Mouse (Mus musculus) C2C12 (cell line): ENCODE results near the gene Gfral. TPM values are rescaled to one million over a fixed set of nuclear protein-coding genes. Genes with fewer than 3 reads are reported as not detected.

Experiments
- H3K27me3 ChIP-seq: one replicate; pipeline ENCODE4 v1.6.1; 2011; ENCODE audit not compliant: control insufficient read depth, insufficient read depth, insufficient read length
- H3K36me3 ChIP-seq: one replicate; pipeline ENCODE4 v1.6.1; 2011; ENCODE audit not compliant: control insufficient read depth, insufficient read depth
- H3K4me3 ChIP-seq: one replicate; pipeline ENCODE4 v1.5.1; 2011; ENCODE audit warnings: mild to moderate bottlenecking, control low read depth; ENCODE audit not compliant: poor library complexity, insufficient read depth, severe bottlenecking
- H3K79me2 ChIP-seq: one replicate; pipeline ENCODE4 v1.6.1; 2011; ENCODE audit not compliant: control insufficient read depth, insufficient read depth
- H3K79me3 ChIP-seq: one replicate; pipeline ENCODE4 v1.6.1; 2011; ENCODE audit warnings: low read depth, control low read depth
- H3ac ChIP-seq: one replicate; pipeline ENCODE3; 2011; ENCODE audit warnings: low read depth; ENCODE audit not compliant: control insufficient read depth, insufficient read length
- CEBPB ChIP-seq: IDR thresholded peaks from one replicate; pipeline ENCODE4 v1.6.1; 2011; ENCODE audit warnings: low read depth, mild to moderate bottlenecking, control low read depth, moderate library complexity
- CTCF ChIP-seq: IDR thresholded peaks from one replicate; pipeline ENCODE4 v1.5.1; 2011; ENCODE audit not compliant: control insufficient read depth, insufficient read depth, insufficient read length
- FOSL1 ChIP-seq: IDR thresholded peaks from one replicate; pipeline ENCODE4 v1.8.0; 2011; ENCODE audit warnings: mild to moderate bottlenecking, low read length; ENCODE audit not compliant: poor library complexity, insufficient read depth, severe bottlenecking
- MAX ChIP-seq: IDR thresholded peaks from one replicate; pipeline ENCODE4 v1.6.1; 2011; ENCODE audit warnings: mild to moderate bottlenecking, control low read depth
- MYOD1 ChIP-seq: IDR thresholded peaks from one replicate; pipeline ENCODE4 v1.6.1; 2011; ENCODE audit warnings: low read depth; ENCODE audit not compliant: control insufficient read depth, insufficient read length
- MYOG ChIP-seq: IDR thresholded peaks from one replicate; pipeline ENCODE4 v1.6.1; 2011; ENCODE audit not compliant: control insufficient read depth, insufficient read length; ENCODE audit errors: extremely low read depth
- USF1 ChIP-seq: IDR thresholded peaks from one replicate; pipeline ENCODE4 v1.6.1; 2011; ENCODE audit warnings: low read depth, mild to moderate bottlenecking, control low read depth, moderate library complexity
- polyA plus RNA-seq: library from polyadenylated mRNA; unstranded; fragments of >200 nt; fragmentation: generic; extraction: Trizol; gene quantifications from one replicate; pipeline ENCODE4 v1.2.1, GENCODE M21; 2012; ENCODE audit warnings: missing spikeins

Gene Gfral
- polyA plus RNA-seq, 1 experiment, result not detected

DNA sequence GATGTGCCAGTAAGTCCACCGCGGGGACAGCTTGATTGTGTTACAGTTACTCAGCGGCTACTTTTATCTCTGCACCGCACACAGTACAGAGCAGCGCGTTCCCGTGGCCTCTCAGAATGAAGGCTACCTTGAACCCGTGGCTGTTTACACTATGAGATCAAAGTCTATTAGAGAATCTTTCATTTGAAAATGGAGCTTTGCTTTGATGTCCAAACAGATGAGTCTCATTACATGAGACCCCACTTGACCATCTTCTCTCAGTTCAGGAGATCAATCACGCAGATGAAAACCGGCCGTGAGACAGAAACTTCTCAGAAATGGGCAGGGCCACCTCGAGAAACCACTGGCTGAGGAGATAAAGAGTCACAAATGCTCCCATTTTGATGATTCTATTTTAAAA is 23.8 kb upstream of the Gfral start:
- H3ac ChIP-seq, result no peak overlapping the region
- no peak for TF ChIP-seq FOSL1
- no peak for TF ChIP-seq CEBPB
- no peak for TF ChIP-seq MAX
- TF ChIP-seq CTCF, result no peak
- no peak for TF ChIP-seq MYOG
- TF ChIP-seq USF1, result no peak
- no peak for TF ChIP-seq MYOD1
- no peak overlapping the region for H3K4me3 ChIP-seq
- no peaks in the 10 kb centered on the region for H3K79me3 ChIP-seq
- H3K27me3 ChIP-seq, result no peaks in the 10 kb centered on the region
- no peaks in the 10 kb centered on the region for H3K36me3 ChIP-seq
- H3K79me2 ChIP-seq, result no peaks in the 10 kb centered on the region

- H3K36me3 ChIP-seq, result no peaks in the 10 kb centered on the region
- H3K79me2 ChIP-seq, result no peaks in the 10 kb centered on the region
- TF ChIP-seq MYOD1 (no peak), MYOG (no peak), CTCF (peak; percentile 24), USF1 (no peak), CEBPB (no peak), FOSL1 (no peak), MAX (no peak)
- H3K4me3 ChIP-seq, result no peak overlapping the region
- no peaks in the 10 kb centered on the region for H3K27me3 ChIP-seq
- H3K79me3 ChIP-seq, result no peaks in the 10 kb centered on the region
- H3ac ChIP-seq, result no peak overlapping the region
These were observed 23.2 kb upstream of the Gfral start for GRCm38 (mm10) chr9:76236626-76237025.

DNA sequence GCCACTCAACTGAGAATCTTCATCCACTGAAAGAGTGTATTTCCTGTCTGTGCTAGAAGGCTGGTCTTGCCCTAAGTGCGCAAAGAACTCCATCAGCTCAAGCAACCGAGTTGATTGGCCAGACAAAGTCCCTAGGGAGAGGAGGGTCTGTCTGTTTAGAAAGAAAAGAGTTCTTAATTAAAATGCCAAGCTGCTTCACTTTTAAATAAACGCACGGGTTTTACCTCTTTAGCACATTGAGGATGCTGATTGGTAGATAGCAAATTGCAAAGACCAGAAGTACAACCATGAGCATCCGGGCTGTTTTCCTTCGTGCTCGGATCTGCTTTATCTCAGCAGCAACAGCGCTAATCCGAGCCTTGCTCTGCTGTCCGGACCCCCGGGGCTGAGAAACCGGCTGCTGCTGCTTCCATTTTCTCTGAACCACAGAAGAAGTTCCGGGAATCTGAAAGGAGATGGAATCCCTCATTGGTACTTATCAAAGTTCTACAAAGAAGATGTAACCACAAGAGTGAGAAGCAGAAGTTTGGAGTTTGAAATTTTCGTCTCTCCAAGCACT is 22.6 kb upstream of the Gfral start:
- Histone ChIP-seq H3K27me3 (no peaks in the 10 kb centered on the region), H3K79me2 (no peaks in the 10 kb centered on the region), H3ac (no peak overlapping the region), H3K79me3 (no peaks in the 10 kb centered on the region), H3K4me3 (no peak overlapping the region), H3K36me3 (no peaks in the 10 kb centered on the region)
- no peak for TF ChIP-seq USF1
- TF ChIP-seq MAX, result no peak
- no peak for TF ChIP-seq MYOD1
- no peak for TF ChIP-seq CTCF
- TF ChIP-seq CEBPB, result no peak
- TF ChIP-seq FOSL1, result no peak
- no peak for TF ChIP-seq MYOG

- no peaks in the 10 kb centered on the region for H3K79me3 ChIP-seq
- no peaks in the 10 kb centered on the region for H3K79me2 ChIP-seq
- H3K4me3 ChIP-seq, result no peak overlapping the region
- no peak overlapping the region for H3ac ChIP-seq
- TF ChIP-seq FOSL1 (no peak), USF1 (no peak), CTCF (no peak), MAX (no peak), CEBPB (no peak), MYOD1 (no peak), MYOG (no peak)
- no peaks in the 10 kb centered on the region for H3K36me3 ChIP-seq
- H3K27me3 ChIP-seq, result no peaks in the 10 kb centered on the region
These were observed 21.4 kb upstream of the Gfral start for GRCm38 (mm10) chr9:76234899-76235298.

DNA sequence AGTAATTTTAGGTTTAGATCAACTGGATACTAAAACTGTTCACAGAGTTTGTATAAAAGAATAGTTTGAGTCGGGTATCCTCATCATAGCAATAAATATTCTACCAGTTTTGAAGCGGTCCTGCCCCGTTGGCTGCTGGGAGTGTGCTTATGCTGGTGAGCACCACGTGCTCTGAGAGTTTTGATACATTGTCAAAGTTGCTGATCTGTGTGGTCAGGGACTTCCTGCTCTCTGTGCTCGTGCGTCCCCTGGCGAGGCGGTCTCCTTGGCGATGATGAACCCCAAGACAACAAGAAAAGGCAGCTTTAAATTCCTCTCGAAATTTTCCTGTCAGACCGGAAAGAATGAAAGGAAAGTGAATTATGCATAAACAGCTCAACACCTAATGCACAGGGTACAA is 16.9 kb upstream of the Gfral start:
- no peak for TF ChIP-seq MAX
- no peak for TF ChIP-seq FOSL1
- no peak for TF ChIP-seq MYOG
- TF ChIP-seq CEBPB, result no peak
- no peak for TF ChIP-seq USF1
- no peak for TF ChIP-seq MYOD1
- TF ChIP-seq CTCF, result no peak
- no peaks in the 10 kb centered on the region for H3K27me3 ChIP-seq
- no peak overlapping the region for H3K4me3 ChIP-seq
- no peaks in the 10 kb centered on the region for H3K79me2 ChIP-seq
- no peaks in the 10 kb centered on the region for H3K79me3 ChIP-seq
- H3K36me3 ChIP-seq, result no peaks in the 10 kb centered on the region
- no peak overlapping the region for H3ac ChIP-seq

DNA sequence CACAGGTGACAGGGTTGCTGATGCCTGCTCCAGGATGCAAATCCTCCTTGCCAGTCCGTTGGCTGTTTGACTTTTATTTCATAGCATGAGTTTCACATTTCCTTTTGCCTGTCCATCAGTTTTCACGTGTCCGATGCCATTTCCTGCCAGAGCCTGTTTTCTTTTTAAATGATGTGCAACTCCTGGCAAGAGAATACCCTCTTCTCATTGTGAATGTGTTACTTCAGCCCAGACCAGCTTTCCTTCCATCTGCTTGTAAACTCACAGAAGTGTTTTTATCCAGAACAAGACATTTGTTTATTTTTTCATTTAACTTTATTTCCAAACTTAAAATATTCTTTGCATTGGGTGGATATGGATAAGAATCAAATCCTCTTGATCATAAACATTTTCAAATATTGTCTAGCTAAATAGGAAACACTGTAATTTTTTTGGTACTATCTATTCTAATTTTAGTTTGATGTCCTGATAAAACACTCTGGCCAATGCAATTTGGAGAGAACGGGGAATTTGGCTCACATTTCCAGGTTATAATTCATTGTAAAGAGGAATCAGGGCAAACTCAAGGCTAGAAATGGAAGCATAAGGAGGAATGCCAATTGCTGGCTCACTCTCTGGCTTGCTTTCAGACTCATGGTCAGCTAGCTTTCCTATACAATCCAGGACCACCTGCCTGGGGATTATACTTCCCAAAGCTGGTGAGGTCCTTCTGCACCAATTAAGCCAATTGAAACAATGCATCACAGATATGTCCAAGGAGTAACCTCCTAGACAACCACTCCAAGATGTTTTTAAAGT is 3.9 kb upstream of the Gfral start:
- H3ac ChIP-seq, result no peak overlapping the region
- no peak overlapping the region for H3K4me3 ChIP-seq
- no peaks in the 10 kb centered on the region for H3K36me3 ChIP-seq
- no peaks in the 10 kb centered on the region for H3K79me3 ChIP-seq
- H3K79me2 ChIP-seq, result no peaks in the 10 kb centered on the region
- TF ChIP-seq MYOD1, result no peak
- no peak for TF ChIP-seq USF1
- no peaks in the 10 kb centered on the region for H3K27me3 ChIP-seq
